Mouse (Mus musculus) heart, postnatal 0 days (tissue): ENCODE results near the gene Leng1. TPM values are rescaled to one million over a fixed set of nuclear protein-coding genes. Genes with fewer than 3 reads are reported as not detected.

Experiments used
- ATAC-seq: fragments of 200-750 bp; cut with Nextera tagmentation; 2 replicates; pipeline ENCODE4 v1.8.0; 2017; ENCODE audit warnings: low read depth, moderate number of reproducible peaks, moderate library complexity; ENCODE audit not compliant: insufficient read depth
- DNase-seq: peaks from one replicate; pipeline ENCODE4 v3.0.0-alpha.2; 2016; ENCODE audit warnings: low spot score
- H3K27ac ChIP-seq: fragments of 300-500 bp; sonication (generic); 2 replicates; pipeline ENCODE4 v1.5.1; 2014; ENCODE audit warnings: low read depth, mild to moderate bottlenecking
- H3K27me3 ChIP-seq: fragments of 300-500 bp; sonication (generic); 2 replicates; pipeline ENCODE4 v1.6.1; 2014; ENCODE audit warnings: low read length, mixed read lengths; ENCODE audit not compliant: control insufficient read depth, insufficient read depth
- H3K36me3 ChIP-seq: fragments of 300-500 bp; sonication (generic); replicated peaks from 2 replicates; pipeline ENCODE4 v1.6.1; 2014; ENCODE audit warnings: low read length, mixed read lengths; ENCODE audit not compliant: control insufficient read depth, insufficient read depth
- H3K4me1 ChIP-seq: fragments of 300-500 bp; sonication (generic); 2 replicates; pipeline ENCODE4 v1.6.1; 2014; ENCODE audit warnings: antibody characterized with exemption; ENCODE audit not compliant: control insufficient read depth, insufficient read depth
- H3K4me2 ChIP-seq: fragments of 300-500 bp; sonication (generic); 2 replicates; pipeline ENCODE4 v1.6.1; 2014; ENCODE audit warnings: low read depth, mild to moderate bottlenecking, low read length, moderate library complexity
- H3K4me3 ChIP-seq: fragments of 300-500 bp; sonication (generic); 2 replicates; pipeline ENCODE4 v1.5.1; 2014; ENCODE audit warnings: low read depth, low read length
- H3K9ac ChIP-seq: fragments of 300-500 bp; sonication (generic); replicated peaks from 2 replicates; pipeline ENCODE4 v1.6.1; 2014; ENCODE audit warnings: low read depth, low read length, mixed read lengths
- H3K9me3 ChIP-seq: fragments of 300-500 bp; sonication (generic); replicated peaks from 2 replicates; pipeline ENCODE4 v1.6.1; 2016; ENCODE audit warnings: low read length; ENCODE audit not compliant: control insufficient read depth
- CTCF ChIP-seq: IDR thresholded peaks from 2 replicates; pipeline ENCODE4 v1.5.1; 2016; ENCODE audit warnings: antibody characterized with exemption, control low read depth, low read depth
- EP300 ChIP-seq: IDR thresholded peaks from 2 replicates; pipeline ENCODE4 v1.6.1; 2016; ENCODE audit warnings: antibody characterized with exemption, low read depth
- WGBS: fragments of 180-500 bp; shearing (Covaris S2); extraction: QIAGEN DNeasy Blood & Tissue Kit; methylation state at CpG from one replicate; pipeline ENCODE4 v1.1.7; 2014; 5-methylcytosine and 5-hydroxymethylcytosine counted together
- polyA plus RNA-seq: library from polyadenylated mRNA; unstranded; fragments of >200 nt; fragmentation: Nextera tagmentation; extraction: Ambion mirVana; gene quantifications from 2 replicates; pipeline ENCODE4 v1.2.1, GENCODE M21; 2015
- total RNA-seq: library from RNA; depleted of rRNA; stranded (reverse); fragments of >200 nt; gene quantifications from 2 replicates; pipeline ENCODE4 v1.2.3, GENCODE M21; 2014; ENCODE audit warnings: low replicate concordance

The Leng1 gene
- total and polyA plus RNA-seq, 2 experiments from 2014 or later, result 11.9 to 23.9 TPM

DNA sequence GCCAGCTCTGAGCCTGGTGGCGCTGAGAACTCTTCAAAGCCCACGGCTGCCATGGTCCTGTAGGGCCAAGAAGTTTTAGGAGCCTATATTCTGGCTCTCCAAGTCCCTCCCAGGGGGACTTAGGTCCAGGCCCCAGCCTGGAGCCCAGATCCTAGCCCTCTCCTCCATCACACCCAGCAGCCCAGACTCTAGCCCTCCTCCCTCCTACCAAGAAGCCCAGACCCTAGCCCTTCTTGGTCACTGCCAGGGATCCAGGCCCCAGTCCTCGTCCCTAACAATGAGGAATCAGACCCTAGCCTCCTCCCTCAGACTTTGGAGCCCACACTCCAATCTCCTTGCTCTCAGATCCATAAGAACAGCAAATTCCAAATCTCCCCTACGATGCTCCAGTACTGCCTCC is 36.6 kb downstream of the Leng1 start:
- H3K27ac ChIP-seq, result peak overlapping the region; percentile 95
- TF ChIP-seq EP300, result no peak
- H3K4me3 ChIP-seq, result peak overlapping the region; percentile 84
- peak overlapping the region; percentile 79 for H3K4me2 ChIP-seq
- no peaks in the 10 kb centered on the region for H3K27me3 ChIP-seq
- no peak for DNase-seq
- H3K9ac ChIP-seq, result peak overlapping the region; percentile 85
- 28% methylated on average over 4 of the region's 4 CpGs for WGBS
- no peaks in the 10 kb centered on the region for H3K9me3 ChIP-seq
- H3K36me3 ChIP-seq, result peaks cover 22% of the 10 kb centered on the region
- 0 out of 2 replicates have a peak, but pooled peaks have one; percentile 12 for ATAC-seq
- peaks cover 13% of the 10 kb centered on the region for H3K4me1 ChIP-seq

DNA sequence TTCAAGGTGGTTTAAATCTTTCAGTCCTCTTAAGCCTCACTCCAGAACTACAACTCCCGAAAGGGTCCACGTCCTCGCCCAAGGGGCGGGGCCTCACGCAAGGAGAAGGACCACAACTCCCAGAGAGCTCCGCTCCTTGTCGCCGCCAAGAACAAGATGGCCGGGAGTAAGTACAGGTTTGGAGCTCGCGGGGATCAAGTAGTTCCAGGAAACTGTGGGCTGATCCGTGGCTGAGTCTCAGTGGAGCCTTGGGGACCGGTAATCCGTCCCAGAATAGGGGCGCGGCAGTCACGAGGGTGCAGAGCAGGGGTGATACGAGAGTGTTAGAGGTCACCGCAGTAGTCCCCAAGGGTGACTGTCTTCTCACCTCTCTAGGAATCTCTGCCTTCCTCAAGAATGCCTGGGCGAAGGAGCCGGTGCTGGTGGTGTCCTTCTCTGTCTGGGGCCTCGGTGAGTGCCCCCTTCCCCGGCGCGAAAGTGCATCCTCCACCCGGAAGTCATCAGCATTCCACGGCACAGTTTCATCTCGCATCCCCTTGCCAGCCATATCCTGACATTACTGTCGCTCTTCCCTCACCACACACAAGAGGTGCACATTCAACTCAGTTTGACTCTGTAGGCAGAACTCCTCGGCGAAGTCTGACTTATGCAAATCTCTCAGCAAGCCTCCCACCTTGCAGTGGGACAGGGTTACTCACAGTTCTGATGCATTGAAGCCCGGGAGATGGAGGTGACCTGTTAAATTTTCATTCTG is 48.2 kb downstream of the Leng1 start, which contains the start of gene Ndufa3:
TSS of gene Ndufa3 (plus strand) at position 132 of the 754 bp plus-strand sequence.
- Histone ChIP-seq H3K4me2 (peak within 1 kb of the TSS; percentile 70), H3K36me3 (peaks cover 22% of the 10 kb centered on the region), H3K4me1 (peaks cover 6% of the 10 kb centered on the region; the same call in 1 of the 2 replicates), H3K27ac (peak within 1 kb of the TSS; percentile 86), H3K9me3 (no peaks in the 10 kb centered on the region), H3K27me3 (no peaks in the 10 kb centered on the region), H3K4me3 (peak within 1 kb of the TSS; percentile 83), H3K9ac (peak within 1 kb of the TSS; percentile 88)
- WGBS, result under 1% methylated on average over 32 of the region's 32 CpGs
- DNase-seq (peak; percentile 93), ATAC-seq (peak; percentile 97)
- no peak for TF ChIP-seq EP300
- TF ChIP-seq CTCF, result no peak

DNA sequence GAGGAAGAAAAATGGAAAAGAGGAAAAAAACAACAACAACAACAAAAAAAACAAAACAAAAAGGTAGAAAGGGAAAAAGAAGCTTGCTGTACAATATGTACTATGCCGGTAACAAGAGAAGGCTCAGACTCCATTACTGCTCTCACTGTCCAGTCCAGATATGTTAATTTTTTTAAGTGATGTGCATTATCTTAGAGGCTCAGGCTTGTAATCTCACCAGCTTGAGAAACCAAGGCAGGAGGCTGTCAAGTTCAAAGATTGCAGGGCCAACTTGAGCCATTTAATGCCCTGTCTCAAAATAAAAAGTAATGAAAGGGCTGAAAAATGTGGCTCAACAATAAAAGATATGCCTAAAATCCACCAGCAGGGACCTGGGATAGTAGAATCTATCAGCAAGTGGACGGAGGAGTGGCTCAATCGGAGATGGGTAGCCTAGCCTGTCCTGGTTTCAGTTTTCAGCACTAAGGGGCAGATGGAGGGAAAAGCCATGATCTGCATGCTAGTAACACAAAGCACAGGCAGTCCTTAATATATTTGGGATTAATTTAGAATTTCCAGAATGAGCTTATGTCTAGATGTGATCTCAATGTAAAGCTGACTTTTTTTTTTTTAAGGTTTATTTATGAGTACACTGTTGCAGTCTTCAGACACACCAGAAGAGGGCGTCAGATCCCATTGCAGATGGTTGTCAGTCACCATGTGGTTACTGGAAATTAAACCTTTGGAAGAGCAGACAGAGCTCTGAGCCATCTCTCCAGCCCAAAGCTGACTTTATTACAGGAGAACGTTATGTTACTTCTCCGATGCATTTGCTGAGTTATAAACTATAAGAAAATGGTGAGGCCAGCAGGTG is 49.0 kb downstream of the Leng1 start:
- ATAC-seq (peak; percentile 14), DNase-seq (no peak)
- TF ChIP-seq EP300 (no peak), CTCF (peak; percentile 36)
- peak overlapping the region; percentile 88; the same call in 1 of the 2 replicates for H3K9ac ChIP-seq
- peak overlapping the region; percentile 83 for H3K4me3 ChIP-seq
- peaks cover 17% of the 10 kb centered on the region for H3K36me3 ChIP-seq
- H3K4me2 ChIP-seq, result peak overlapping the region; percentile 70; the same call in 1 of the 2 replicates
- 43% methylated on average over 6 of the region's 6 CpGs for WGBS
- no peaks in the 10 kb centered on the region for H3K9me3 ChIP-seq
- no peaks in the 10 kb centered on the region for H3K27me3 ChIP-seq
- H3K27ac ChIP-seq, result no peak overlapping the region
- peaks cover 6% of the 10 kb centered on the region; the same call in 1 of the 2 replicates for H3K4me1 ChIP-seq

DNA sequence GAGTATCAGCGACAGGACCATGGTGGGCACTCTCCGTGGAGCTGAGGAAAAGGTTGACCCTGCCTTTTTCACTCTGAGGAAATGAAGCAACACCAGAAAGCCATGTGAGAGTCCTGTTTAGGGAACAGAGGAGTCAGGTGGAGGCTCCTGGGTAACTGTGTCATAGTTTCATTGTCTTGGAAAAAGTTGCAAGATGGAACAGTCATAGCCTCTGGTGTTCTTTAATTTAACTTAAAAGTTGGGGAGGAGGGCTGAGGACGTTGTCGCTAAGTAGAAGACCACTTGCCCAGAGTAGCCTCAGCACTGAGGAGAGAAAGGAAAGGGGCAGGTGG is 49.6 kb downstream of the Leng1 start, which contains the start of gene Oscar:
TSS of gene Oscar (minus strand) at position 101 of the 332 bp plus-strand sequence.
- DNase-seq (no peak), ATAC-seq (no peak)
- TF ChIP-seq EP300, result no peak
- Histone ChIP-seq H3K9ac (no peak within 1 kb of the TSS), H3K4me2 (peak within 1 kb of the TSS; percentile 70; the same call in 1 of the 2 replicates), H3K27ac (no peak within 1 kb of the TSS), H3K9me3 (no peaks in the 10 kb centered on the region), H3K36me3 (peaks cover 16% of the 10 kb centered on the region), H3K4me1 (peaks cover 6% of the 10 kb centered on the region; the same call in 1 of the 2 replicates), H3K27me3 (no peaks in the 10 kb centered on the region), H3K4me3 (peak within 1 kb of the TSS; percentile 83)
- 75% methylated on average over 4 of the region's 4 CpGs for WGBS

DNA sequence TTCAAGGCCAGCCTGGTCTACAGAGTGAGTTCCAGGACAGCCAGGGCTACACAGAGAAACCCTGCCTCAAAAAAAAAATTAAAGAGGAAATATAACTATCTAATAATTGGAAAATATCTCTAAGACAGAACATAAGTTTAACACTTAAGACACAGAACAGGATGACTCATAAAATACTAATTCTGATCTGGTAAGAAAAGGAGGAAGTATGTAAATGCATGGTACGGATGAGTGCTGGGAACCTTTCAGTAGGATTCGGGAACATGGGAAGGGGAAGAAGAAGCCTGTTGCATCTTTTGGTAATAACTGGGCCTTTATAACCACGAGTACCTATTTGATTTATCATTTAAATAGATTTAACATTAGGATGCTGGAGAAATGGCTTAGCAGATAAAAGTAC is 51.6 kb downstream of the Leng1 start:
- Histone ChIP-seq H3K27me3 (no peaks in the 10 kb centered on the region), H3K36me3 (no peaks in the 10 kb centered on the region; the same call in 1 of the 2 replicates), H3K27ac (no peak overlapping the region), H3K4me3 (no peak overlapping the region), H3K4me1 (peaks cover 9% of the 10 kb centered on the region; the same call in 1 of the 2 replicates), H3K9me3 (no peaks in the 10 kb centered on the region), H3K9ac (no peak overlapping the region), H3K4me2 (no peak overlapping the region)
- ATAC-seq (no peak), DNase-seq (no peak)
- TF ChIP-seq EP300 (no peak), CTCF (no peak)
- 70% methylated on average over 3 of the region's 3 CpGs for WGBS
